Mouse (Mus musculus) myocyte (in vitro differentiated cells): ENCODE results near the gene Btbd2. TPM values are rescaled to one million over a fixed set of nuclear protein-coding genes. Genes with fewer than 3 reads are reported as not detected.
A peak's percentile ranks its signal among the peaks of the same experiment; 100 is the strongest.

Experiments used
- H3K27me3 ChIP-seq: one replicate; pipeline ENCODE4 v1.6.1; 2011; ENCODE audit not compliant: control insufficient read depth, insufficient read depth, insufficient read length
- H3K36me3 ChIP-seq: one replicate; pipeline ENCODE4 v1.6.1; 2011; ENCODE audit not compliant: control insufficient read depth, insufficient read depth
- H3K4me2 ChIP-seq: one replicate; pipeline ENCODE4 v1.6.1; 2011; ENCODE audit warnings: low read depth, control low read depth
- H3K4me3 ChIP-seq: one replicate; pipeline ENCODE4 v1.5.1; 2011; ENCODE audit warnings: mild to moderate bottlenecking, control low read depth, moderate library complexity
- H3K79me2 ChIP-seq: one replicate; pipeline ENCODE4 v1.6.1; 2011; ENCODE audit not compliant: control insufficient read depth, insufficient read depth
- H3ac ChIP-seq: one replicate; pipeline ENCODE4 v1.6.1; 2011; ENCODE audit not compliant: control insufficient read depth, insufficient read length
- CEBPB ChIP-seq: IDR thresholded peaks from 2 replicates; pipeline ENCODE4 v1.6.1; 2011; ENCODE audit warnings: mild to moderate bottlenecking, moderate library complexity; ENCODE audit not compliant: poor library complexity, insufficient read depth, severe bottlenecking
- E2F4 ChIP-seq: IDR thresholded peaks from one replicate; pipeline ENCODE4 v1.6.1; 2011; ENCODE audit warnings: mild to moderate bottlenecking, control low read depth, moderate library complexity; ENCODE audit not compliant: insufficient read depth
- MAX ChIP-seq: IDR thresholded peaks from one replicate; pipeline ENCODE4 v1.6.1; 2011; ENCODE audit warnings: low read depth, mild to moderate bottlenecking, control low read depth
- MYOD1 ChIP-seq, 3 experiments: IDR thresholded peaks; one replicate each; pipeline ENCODE4 v1.6.1; 2011; ENCODE audit warnings: control low read depth in 2 of 3, low read depth in 2 of 3, mild to moderate bottlenecking in 2 of 3, moderate library complexity in 1 of 3; ENCODE audit not compliant: insufficient read length in 2 of 3, control insufficient read depth in 1 of 3
- MYOG ChIP-seq, 3 experiments: IDR thresholded peaks; one replicate each; pipeline ENCODE4 v1.6.1; 2011; ENCODE audit warnings: control low read depth in 2 of 3, low read depth in 2 of 3, mild to moderate bottlenecking in 2 of 3; ENCODE audit not compliant: insufficient read length in 2 of 3, control insufficient read depth in 1 of 3, insufficient read depth in 1 of 3
- POLR2A ChIP-seq: IDR thresholded peaks from one replicate; pipeline ENCODE4 v1.6.1; 2011; ENCODE audit warnings: low read depth, mild to moderate bottlenecking, control low read depth, moderate library complexity; ENCODE audit not compliant: insufficient read length
- POLR2AphosphoS2 ChIP-seq: IDR thresholded peaks from one replicate; pipeline ENCODE4 v1.6.1; 2011; ENCODE audit warnings: low read depth, control low read depth; ENCODE audit not compliant: insufficient read length
- REST ChIP-seq: IDR thresholded peaks from one replicate; pipeline ENCODE4 v1.6.1; 2011; ENCODE audit warnings: mild to moderate bottlenecking, control low read depth, moderate library complexity; ENCODE audit not compliant: insufficient read depth, insufficient read length
- SRF ChIP-seq: IDR thresholded peaks from one replicate; pipeline ENCODE4 v1.6.1; 2011; ENCODE audit warnings: low read depth; ENCODE audit not compliant: control insufficient read depth, insufficient read length
- TCF12 ChIP-seq: IDR thresholded peaks from one replicate; pipeline ENCODE4 v1.6.1; 2011; ENCODE audit warnings: mild to moderate bottlenecking, control low read depth; ENCODE audit not compliant: poor library complexity, insufficient read depth, severe bottlenecking
- TCF3 ChIP-seq: IDR thresholded peaks from one replicate; pipeline ENCODE4 v1.6.1; 2011; ENCODE audit warnings: low read depth, control low read depth; ENCODE audit not compliant: insufficient read length
- USF1 ChIP-seq: IDR thresholded peaks from one replicate; pipeline ENCODE4 v1.6.1; 2011; ENCODE audit warnings: low read depth, mild to moderate bottlenecking, control low read depth, moderate library complexity
- polyA plus RNA-seq: library from polyadenylated mRNA; unstranded; fragments of >200 nt; fragmentation: generic; extraction: Trizol; gene quantifications from one replicate; pipeline ENCODE4 v1.2.1, GENCODE M21; 2012; ENCODE audit warnings: missing spikeins

The Btbd2 gene
- polyA plus RNA-seq, 1 experiment: 55.9 TPM

DNA sequence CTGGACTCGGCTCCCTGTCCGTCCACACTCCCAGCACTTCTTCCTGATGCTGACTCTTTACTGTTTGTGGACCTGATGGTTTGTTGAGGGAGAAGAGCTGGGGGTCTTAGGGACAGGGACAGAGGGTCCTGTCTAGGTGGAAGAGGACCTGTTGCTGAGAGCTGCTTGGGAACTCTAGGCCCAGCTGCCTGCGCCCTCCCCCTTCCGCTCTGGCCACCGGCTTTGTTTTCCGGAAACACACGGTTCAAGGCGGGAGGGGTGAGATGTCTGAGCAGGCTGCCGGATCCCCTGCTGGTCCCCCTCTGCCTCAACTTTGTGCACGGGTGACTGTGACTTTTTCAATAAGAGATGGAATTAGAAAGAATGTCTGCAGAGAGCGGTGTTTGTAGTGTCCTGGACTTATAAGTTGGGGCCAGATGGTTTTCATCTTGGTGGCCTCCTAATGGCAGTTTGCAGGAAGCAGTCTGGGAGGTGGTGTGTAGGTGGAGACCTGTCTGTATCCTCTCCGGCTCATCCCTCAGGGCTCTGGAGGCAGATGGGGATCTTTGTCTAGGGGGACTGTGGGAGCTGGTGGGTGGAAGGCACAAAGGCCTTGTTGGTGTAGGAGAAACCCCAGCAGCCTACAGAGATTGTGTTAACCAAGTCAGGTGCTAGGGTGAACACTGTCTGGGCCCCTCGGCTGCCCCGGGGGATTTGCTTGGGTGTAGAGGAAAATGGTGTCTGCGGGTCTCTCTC, 33.2 kb downstream of the Btbd2 start:
- Histone ChIP-seq H3K4me2 (peak overlapping the region; percentile 82), H3K27me3 (no peaks in the 10 kb centered on the region), H3ac (peak overlapping the region; percentile 36), H3K79me2 (peaks cover 59% of the 10 kb centered on the region), H3K36me3 (no peaks in the 10 kb centered on the region), H3K4me3 (peak overlapping the region; percentile 80)
- TF ChIP-seq POLR2A (peak; percentile 38), POLR2AphosphoS2 (no peak), CEBPB (no peak), MYOG (IDR thresholded peaks at IDR 0.05; ENCODE audit: control insufficient read depth in 1 of 3, insufficient read depth in 1 of 3, insufficient read length in 2 of 3, low read depth in 2 of 3) (no peak)

DNA sequence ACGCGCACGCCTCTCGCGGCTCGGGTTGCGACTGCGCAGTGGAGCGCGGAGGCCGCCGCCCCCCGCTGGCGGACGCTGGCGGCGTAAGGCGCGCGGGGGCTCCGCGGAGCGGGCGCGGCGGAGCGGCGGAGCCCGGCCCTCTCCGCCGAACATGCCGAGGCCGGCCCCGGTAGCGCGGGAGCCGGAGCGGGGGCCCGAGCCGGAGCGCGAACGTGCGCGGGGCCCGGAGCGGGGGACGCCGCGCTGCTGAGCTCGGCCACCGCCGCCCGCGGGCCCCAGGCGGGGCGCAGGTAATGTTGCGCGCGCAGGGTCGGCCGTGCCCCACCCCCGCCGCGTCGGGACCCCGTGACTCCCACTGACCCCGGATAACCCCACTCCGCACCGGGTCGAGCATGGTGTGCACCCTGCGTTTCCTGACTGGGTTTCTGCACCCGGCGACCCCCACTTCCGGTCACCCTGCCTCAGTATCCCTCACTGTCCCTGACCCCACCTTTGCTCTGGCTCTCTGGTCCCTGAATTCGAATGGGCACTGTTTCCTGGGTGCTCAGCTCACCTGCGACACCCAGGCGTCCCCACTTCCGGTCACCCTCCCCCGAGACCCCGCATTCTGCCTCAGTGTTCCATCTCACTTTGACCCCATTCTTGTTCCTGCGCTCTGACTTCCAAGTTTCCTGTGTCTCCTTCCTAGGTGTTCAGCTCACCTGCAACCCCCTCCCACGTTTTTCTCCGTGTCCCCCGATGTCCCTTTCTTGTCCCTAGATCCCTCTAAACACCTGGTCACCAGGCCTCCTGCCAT, 34.0 kb downstream of the Btbd2 start, which contains the start of gene Csnk1g2:
Gene Csnk1g2, plus strand, starts transcription at position 178 of the 796 bp plus-strand sequence.
- H3K4me2 ChIP-seq: peak within 1 kb of the TSS; percentile 99
- peaks cover 51% of the 10 kb centered on the region for H3K79me2 ChIP-seq
- peak within 1 kb of the TSS; percentile 80 for H3K4me3 ChIP-seq
- no peaks in the 10 kb centered on the region for H3K36me3 ChIP-seq
- H3K27me3 ChIP-seq: no peaks in the 10 kb centered on the region
- H3ac ChIP-seq: peak within 1 kb of the TSS; percentile 36
- no peak for TF ChIP-seq TCF3
- TF ChIP-seq MAX: no peak
- TF ChIP-seq CEBPB: no peak
- no peak for TF ChIP-seq MYOD1 (IDR thresholded peaks at IDR 0.05; ENCODE audit: control insufficient read depth in 1 of 3, insufficient read length in 2 of 3, low read depth in 2 of 3)
- no peak for TF ChIP-seq REST
- no peak for TF ChIP-seq TCF12
- TF ChIP-seq POLR2AphosphoS2: peak; percentile 35
- peak in 1 of 3 experiments; percentile 25 for TF ChIP-seq MYOG (IDR thresholded peaks at IDR 0.05; ENCODE audit: control insufficient read depth in 1 of 3, insufficient read depth in 1 of 3, insufficient read length in 2 of 3, low read depth in 2 of 3)
- no peak for TF ChIP-seq SRF
- TF ChIP-seq USF1: no peak
- TF ChIP-seq POLR2A: peak; percentile 88
- TF ChIP-seq E2F4: no peak

DNA sequence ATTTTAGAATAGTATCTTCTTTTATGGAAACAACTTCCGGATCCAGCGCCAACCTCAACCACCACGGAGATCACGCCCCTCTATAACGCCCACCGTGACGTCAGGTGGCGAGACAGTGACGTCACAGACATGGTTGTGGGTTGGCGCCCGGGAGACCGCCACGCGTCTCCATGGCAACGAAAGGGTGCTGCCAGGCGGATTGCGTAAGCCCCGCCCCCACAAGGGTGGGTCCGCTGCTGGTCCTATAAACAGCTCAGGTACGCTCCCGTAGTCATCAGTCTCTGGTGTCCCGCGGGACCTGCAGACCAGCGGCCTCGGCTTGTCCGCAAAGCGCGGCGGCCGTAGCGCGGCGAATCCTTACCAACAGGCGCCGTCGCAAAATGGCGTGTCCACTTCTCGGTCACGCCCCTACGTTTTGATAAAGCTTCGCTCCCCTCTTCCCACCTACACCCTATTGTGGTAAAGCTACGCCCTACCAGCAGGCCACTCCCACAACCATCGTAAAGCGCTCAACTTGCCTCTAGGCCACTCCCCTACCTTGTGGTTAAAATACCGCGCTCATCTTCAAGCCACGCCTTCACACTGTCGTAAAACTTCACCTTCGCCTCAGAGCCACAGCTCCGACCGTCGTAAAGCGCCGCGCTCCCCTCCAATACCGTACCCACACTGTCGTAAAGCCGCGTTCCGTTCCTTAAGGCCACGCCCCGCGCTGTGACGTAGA, 34.8 kb downstream of the Btbd2 start:
- TF ChIP-seq POLR2A (peak; percentile 69), POLR2AphosphoS2 (peak; percentile 76), E2F4 (no peak), TCF3 (no peak), USF1 (no peak), TCF12 (no peak), MAX (no peak), CEBPB (peak; percentile 90), REST (no peak), MYOG (IDR thresholded peaks at IDR 0.05; ENCODE audit: control insufficient read depth in 1 of 3, insufficient read depth in 1 of 3, insufficient read length in 2 of 3, low read depth in 2 of 3) (no peak), SRF (peak; percentile 96), MYOD1 (IDR thresholded peaks at IDR 0.05; ENCODE audit: control insufficient read depth in 1 of 3, insufficient read length in 2 of 3, low read depth in 2 of 3) (peak in 1 of 3 experiments; percentile 25)
- no peaks in the 10 kb centered on the region for H3K27me3 ChIP-seq
- peak overlapping the region; percentile 36 for H3ac ChIP-seq
- peak overlapping the region; percentile 80 for H3K4me3 ChIP-seq
- H3K4me2 ChIP-seq: peak overlapping the region; percentile 99
- H3K79me2 ChIP-seq: peaks cover 44% of the 10 kb centered on the region
- H3K36me3 ChIP-seq: no peaks in the 10 kb centered on the region

DNA sequence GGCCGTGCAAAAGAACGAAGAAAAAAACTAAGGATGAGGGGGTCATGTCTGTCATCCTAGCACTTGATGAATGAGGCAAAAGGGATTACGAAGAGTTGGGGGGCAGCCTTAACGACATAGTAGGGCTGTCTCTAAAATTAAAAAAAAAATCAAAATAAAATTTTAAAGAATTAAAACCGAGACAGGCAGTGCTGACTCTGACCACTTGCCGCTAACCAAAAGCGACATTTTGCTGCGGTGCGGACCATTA, 35.3 kb downstream of the Btbd2 start:
- H3K36me3 ChIP-seq: no peaks in the 10 kb centered on the region
- H3K4me2 ChIP-seq: peak overlapping the region; percentile 99
- peaks cover 39% of the 10 kb centered on the region for H3K79me2 ChIP-seq
- no peak overlapping the region for H3ac ChIP-seq
- peak overlapping the region; percentile 80 for H3K4me3 ChIP-seq
- TF ChIP-seq POLR2AphosphoS2: no peak
- no peak for TF ChIP-seq E2F4
- no peaks in the 10 kb centered on the region for H3K27me3 ChIP-seq
